Mouse (Mus musculus) heart, adult 18-20 months (tissue): ENCODE results near the gene Mcoln2. TPM values are rescaled to one million over a fixed set of nuclear protein-coding genes. Genes with fewer than 3 reads are reported as not detected.

Source experiments
- DNase-seq, 2 experiments: peaks; one replicate each; pipeline ENCODE4 v3.0.0; 2021 to 2022; ENCODE audit warnings: mixed read lengths in 1 of 2
- total RNA-seq, 2 experiments: library from RNA; stranded (reverse); gene quantifications; 2 replicates each; pipeline ENCODE4 v1.2.3; 2021

The Mcoln2 gene
- total RNA-seq, 2 experiments from 2014 or later = 0.57 TPM; not detected in 1

DNA sequence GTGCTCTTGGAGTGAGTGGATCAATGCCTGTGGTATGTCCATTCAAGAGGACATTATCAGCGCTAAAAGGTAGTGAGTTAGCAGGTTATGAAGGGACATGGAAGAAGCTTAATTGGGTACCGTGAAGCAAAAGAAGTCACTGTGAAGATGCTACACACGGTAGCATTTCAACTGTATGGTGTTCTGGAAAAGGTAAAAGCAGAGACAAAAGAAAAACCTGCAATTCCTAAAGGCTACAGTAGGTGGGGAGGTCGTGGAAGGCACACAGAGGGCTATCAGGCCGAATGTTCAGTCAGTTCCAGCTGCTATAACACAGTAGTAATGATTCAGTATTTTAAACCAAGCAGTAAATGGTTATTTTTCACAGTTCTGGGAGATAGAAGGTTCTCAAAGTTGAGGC lies 4.1 kb upstream of the Mcoln2 start:
- no peak for DNase-seq

- DNase-seq = no peak
Measured at GRCm38 (mm10) chr3:146146131-146146530, 3.5 kb upstream of the Mcoln2 start.

DNA sequence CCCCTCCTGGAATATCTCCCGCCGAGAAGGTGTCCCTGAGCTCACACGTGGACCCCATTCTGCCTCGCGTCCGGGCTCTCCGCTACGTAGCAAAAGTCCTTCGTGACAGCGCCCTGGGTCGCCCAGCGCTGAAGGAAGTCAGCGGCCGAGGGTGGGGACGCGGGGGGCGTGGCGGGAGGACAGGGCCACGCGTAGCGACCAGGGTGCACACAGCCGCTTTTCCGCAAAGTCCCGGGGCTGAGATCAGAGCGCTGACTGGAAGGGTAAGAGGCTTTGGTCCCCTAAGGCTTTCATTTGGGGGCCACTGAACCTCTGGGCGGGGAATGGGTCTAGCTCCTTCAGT lies 396 bp downstream of the Mcoln2 start:
- peak; percentile 46 to 60 for DNase-seq

DNA sequence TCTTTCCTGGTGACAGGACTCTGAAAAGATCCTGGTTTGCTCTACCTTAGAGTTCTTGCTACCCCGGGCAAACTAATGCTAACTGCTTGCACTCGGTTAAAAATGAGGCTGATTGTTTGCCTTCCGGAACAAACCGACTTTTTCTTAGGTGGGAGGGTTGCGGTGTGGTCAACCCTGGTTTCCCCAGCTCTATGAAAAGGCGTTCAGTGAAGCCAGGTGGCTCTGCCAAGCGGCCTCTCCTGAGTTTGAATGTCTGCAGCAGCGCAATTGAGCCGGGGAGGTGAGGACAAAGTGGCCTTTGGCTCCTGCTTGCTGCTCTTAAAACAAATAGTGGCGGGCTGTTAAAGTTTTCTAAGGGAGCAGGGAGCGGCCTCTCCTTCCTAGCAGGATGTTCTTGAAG lies 927 bp downstream of the Mcoln2 start:
- DNase-seq = peak; percentile 10 to 16

GRCm38 (mm10) chr3:146151328-146151727 lies 1.7 kb downstream of the Mcoln2 start:
- no peak for DNase-seq

GRCm38 (mm10) chr3:146151755-146152154 lies 2.1 kb downstream of the Mcoln2 start:
- no peak for DNase-seq

- no peak for DNase-seq
Measured at GRCm38 (mm10) chr3:146152348-146152747, 2.7 kb downstream of the Mcoln2 start.

GRCm38 (mm10) chr3:146152913-146153312 lies 3.3 kb downstream of the Mcoln2 start:
- no peak for DNase-seq

- peak; percentile 22 to 42 for DNase-seq
Measured at GRCm38 (mm10) chr3:146153862-146154611, 4.4 kb downstream of the Mcoln2 start.

- no peak for DNase-seq
Measured at GRCm38 (mm10) chr3:146155628-146156576, 6.3 kb downstream of the Mcoln2 start.

GRCm38 (mm10) chr3:146156811-146157210 lies 7.2 kb downstream of the Mcoln2 start:
- no peak for DNase-seq

- no peak for DNase-seq
Measured at GRCm38 (mm10) chr3:146158039-146158438, 8.4 kb downstream of the Mcoln2 start.

DNA sequence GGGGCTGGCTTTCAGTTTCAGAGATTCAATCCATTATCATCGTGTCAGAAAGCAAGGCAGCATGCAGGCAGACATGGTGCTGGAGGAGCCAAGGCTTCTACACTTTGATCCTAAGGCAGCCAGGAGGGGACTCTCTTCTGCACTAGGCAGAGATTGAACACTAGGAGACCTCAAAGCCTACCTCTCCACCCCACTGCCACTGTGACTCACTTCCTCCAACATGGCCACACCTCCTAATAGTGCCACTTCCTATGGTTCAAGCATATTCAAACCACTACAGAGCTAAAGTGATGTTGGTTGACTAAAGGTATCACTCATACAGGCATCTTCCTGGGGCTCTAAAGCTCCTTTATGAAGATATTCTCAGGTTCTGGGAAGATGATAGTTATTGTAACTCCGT lies 9.7 kb downstream of the Mcoln2 start:
- no peak for DNase-seq

GRCm38 (mm10) chr3:146162197-146162596 lies 12.6 kb downstream of the Mcoln2 start:
- DNase-seq = no peak

- no peak for DNase-seq
Measured at GRCm38 (mm10) chr3:146169356-146169755, 19.7 kb downstream of the Mcoln2 start.

DNA sequence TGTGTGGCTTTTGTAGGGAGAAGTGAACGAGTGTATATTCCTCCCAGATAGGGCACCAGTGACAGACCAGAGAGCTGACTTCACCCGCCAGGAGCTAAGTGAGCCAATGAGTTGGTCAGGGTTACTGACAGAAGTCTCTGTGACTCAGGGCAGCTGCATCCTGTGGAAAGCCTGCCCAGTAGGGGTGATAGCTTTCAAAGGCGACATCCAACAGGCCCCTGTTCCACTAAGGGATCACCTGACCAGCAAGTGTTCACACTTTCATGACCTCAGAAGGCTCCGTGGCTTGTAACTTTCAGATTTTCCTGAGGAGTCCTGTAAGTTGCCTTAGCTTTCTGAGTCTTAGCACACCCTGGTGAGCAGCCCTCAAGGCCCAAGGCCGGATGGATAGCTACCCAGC lies 23.4 kb downstream of the Mcoln2 start:
- no peak for DNase-seq

- DNase-seq = no peak
Measured at GRCm38 (mm10) chr3:146174215-146174614, 24.6 kb downstream of the Mcoln2 start.

DNA sequence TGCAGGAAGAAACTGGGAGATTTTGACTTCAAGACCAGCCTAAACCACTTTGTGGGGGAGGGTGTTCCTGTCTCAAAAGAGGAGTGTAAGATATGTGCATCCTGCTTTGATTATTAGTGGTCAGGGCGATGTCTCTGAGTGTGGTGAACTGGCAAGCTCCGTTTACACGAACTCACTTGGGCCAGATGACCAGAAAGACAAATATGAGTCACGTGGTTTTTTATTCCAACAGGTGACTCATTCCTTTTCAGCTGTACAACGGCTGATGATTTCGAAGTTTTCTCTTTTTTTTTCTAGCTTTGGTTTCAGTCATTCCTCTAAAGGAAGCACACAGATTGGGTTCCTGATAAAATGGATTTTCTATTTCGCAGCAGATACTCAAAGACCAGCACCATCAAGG lies 27.7 kb downstream of the Mcoln2 start:
- DNase-seq = no peak

- peak; percentile 66 to 87 for DNase-seq
Measured at GRCm38 (mm10) chr3:146177748-146178582, 28.3 kb downstream of the Mcoln2 start.

GRCm38 (mm10) chr3:146180341-146180740 lies 30.7 kb downstream of the Mcoln2 start:
- no peak for DNase-seq

DNA sequence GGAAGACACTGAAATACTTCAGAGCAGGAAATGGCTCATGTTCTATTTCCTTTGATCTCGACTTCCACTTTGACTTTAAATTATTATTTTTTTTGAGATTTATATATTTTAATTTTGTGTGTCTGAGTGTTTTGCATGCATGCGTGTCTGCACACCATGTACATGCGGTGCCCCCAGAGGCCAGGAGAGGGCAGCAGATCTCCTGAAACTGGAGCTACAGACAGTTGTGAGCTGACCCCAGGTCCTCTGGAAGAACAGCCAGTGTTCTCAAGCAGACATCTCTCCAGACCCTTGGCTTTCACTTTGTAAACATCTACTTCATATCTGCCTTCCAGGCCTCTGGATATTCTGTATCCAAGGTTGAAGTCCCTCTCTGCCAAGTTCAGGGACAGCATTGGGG lies 31.4 kb downstream of the Mcoln2 start:
- DNase-seq = peak in 1 of 2 experiments; percentile 62

DNA sequence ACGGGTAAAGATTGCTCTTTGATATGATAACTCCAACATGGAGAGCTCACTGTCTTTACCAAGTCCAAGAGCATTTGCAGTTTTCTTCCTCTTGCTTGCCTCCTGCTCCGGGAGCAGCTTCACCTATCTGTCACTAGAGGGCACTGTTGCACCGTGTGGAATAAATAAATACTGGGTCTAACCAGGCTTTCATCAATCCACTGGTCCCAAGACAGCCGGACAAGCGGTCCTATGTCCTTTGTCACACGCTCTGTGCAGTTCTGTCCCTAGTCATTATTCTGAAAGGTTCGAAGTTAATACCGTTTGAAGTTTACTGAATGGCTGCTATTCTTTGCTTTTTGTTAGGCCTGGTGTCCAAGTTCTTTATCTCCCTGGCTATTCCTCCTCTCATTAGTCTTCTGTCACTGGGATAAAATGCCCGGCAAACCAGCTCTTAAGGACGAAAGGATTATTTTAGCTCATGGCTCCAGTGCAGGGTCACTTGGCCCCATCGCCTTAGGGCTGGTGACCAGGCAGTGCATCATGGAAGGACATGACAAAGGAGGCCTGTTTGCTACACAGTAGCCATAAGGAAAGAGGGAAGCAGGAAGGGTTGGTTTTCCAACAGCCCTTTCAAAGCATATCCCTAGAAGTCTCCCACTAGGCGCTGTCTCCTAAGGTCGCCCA lies 35.5 kb downstream of the Mcoln2 start:
- DNase-seq = peak; percentile 52 to 72
